Mouse (Mus musculus) left cerebral cortex, adult 18-20 months (tissue): ENCODE measurements around the gene Gpr26. TPM values are rescaled to one million over a fixed set of nuclear protein-coding genes. Genes with fewer than 3 reads are reported as not detected.

Experiments used
- DNase-seq, 2 experiments: peaks; one replicate each; pipeline ENCODE4 v3.0.0; 2021 to 2022; ENCODE audit warnings: low spot score in 2 of 2, mixed read lengths in 1 of 2
- long read RNA-seq, 2 experiments: library from polyadenylated mRNA; stranded (forward); transcript quantifications; one replicate each; pipeline ENCODE4 v2.0.0; 2021
- total RNA-seq, 2 experiments: library from RNA; stranded (reverse); gene quantifications; 2 replicates each; pipeline ENCODE4 v1.2.3; 2021

Gene Gpr26
- 100 to 1,000 TPM in 1 of 2 experiments, 10 to 100 TPM in 1; 91.1 to 111 TPM for total RNA-seq
- long read RNA-seq, experiment 1, full-length matches to known transcripts: 22 of 41 reads
- long read RNA-seq, experiment 1, partial matches to known transcripts: 0 of 41 reads
- long read RNA-seq, experiment 1, other reads (novel, unspliced or antisense): 19 of 41 reads
- long read RNA-seq, experiment 2, full-length matches to known transcripts: 16 of 32 reads
- long read RNA-seq, experiment 2, partial matches to known transcripts: 0 of 32 reads
- long read RNA-seq, experiment 2, other reads (novel, unspliced or antisense): 16 of 32 reads

DNA sequence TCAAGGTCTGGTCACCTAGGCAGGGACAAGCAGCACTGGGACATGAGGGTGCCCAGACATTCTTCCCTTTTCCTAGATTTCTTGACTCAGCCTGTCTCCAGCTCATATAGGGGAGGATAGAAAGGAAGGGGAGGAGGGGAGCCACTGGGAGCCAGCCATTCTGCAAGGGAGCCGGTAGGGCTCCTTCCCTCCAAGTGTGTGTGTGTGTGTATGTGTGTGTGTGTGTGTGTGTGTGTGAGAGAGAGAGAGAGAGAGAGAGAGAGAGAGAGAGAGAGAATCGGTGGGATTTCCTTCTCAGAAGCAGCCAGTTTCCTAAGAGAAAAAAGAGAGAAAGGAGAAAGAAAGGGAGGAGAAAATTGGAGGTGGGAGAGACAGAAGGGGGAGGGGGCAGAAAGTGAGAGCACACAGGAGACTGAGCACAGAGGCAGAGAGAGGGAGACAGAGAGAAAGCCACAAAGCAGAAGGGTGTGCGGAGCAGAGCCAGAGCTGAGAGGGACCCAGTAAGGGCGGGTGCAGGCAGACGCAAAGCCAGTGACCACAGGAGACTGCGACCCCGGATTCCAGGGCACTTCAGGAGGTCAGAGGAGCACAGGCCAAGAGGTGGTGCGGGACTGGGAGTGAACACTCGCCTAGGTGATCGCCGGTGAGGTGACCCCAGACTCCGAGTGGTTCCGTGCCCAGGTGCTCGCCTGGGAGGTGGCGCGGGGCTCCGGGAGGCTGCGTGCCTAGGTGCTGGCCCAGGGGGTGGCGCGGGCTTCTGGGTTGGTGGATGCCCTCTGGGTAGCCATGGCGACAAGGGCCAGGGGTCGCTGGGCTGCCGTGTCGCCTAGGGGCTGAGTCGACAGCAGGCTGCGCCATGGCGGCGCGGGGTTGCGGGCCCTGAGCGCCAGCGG lies at the start of gene Gpr26:
Gene Gpr26, plus strand, starts transcription at position 438 of the 893 bp plus-strand sequence.
- peak; percentile 54 to 66 for DNase-seq

GRCm38 (mm10) chr7:131917384-131917783 lies 48.9 kb upstream of the Gpr26 start:
- DNase-seq: no peak

GRCm38 (mm10) chr7:131927288-131928050 lies 38.8 kb upstream of the Gpr26 start:
- DNase-seq: no peak

DNA sequence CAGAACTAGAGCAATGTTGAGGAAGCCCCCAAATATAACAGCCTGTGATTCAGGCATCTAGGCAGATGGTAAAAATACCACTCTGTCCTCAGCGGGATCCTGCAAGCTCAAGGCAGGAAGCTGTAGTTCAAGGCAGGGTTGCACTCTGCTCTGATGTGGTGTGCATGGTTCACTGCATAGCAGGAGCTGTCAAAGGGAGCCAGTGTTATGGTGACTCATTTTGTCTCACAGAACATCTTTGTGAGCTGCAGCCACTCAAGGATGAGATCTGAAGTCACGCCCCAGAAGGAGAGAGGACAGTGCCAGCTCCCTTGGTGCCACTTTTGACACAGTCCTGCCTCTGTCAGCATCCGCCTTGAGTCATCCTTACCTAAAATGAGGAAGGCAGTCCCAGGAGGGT lies 28.6 kb upstream of the Gpr26 start:
- no peak for DNase-seq

DNA sequence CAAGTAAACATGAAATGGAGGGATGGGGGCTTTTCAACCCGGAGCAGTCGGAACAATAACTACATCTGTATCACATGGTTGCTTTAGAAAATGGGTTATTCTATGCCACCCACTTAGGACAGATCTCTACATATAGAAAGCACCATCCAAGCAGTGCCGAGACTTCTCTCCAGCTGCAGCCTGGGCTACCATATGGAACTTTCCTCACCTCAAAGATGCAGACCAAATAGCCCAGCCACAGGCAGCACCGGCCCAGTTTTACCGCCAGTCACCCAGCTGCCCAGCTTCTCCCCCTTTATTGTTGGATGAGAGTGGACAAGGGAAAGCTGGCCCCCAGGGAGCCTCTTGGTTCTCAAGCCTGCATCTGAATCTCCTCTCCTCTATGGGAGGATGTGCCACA lies 15.1 kb upstream of the Gpr26 start:
- DNase-seq: peak in 1 of 2 experiments; percentile 45

GRCm38 (mm10) chr7:131953402-131953801 lies 12.9 kb upstream of the Gpr26 start:
- DNase-seq: no peak

DNA sequence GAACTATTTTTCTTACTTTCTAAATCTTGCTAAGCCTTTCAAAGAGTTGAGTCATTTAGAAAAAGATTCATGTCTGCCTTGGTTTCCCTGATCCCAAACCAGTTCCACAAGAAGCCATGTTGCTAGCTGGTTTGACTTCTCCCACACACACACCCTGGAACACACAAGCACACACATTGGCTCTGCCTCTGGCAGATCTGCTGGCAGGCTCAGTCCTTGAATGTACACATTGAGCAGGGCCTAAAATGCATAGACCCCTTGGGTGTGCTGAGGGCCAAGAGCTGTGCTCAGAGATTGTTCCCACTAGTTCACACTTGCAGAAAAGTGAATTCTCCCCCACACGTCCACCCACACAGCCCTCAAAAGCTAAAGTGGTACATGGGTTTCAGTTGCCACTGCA lies 7.6 kb upstream of the Gpr26 start:
- DNase-seq: peak in 1 of 2 experiments; percentile 42

DNA sequence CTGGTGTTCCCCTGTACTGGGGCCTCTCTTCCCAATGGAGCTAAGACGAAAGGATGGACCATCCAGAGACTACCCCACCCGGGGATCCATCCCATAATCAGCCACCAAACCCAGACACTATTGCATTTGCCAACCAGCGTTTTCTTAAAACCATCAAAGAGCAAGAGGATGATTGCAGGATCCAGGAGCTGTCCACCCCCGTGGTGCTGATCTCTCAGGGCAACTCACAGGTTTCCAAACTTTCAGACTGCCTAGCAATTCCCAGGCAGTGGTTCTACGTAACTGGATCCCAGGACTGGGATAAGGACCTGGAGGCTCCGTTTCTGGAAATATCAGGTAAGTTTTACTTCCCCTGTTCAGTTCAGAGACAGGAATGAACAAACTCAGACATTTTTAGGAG lies 5.7 kb upstream of the Gpr26 start:
- DNase-seq: no peak

GRCm38 (mm10) chr7:131966916-131967494 lies 745 bp downstream of the Gpr26 start:
- DNase-seq: peak; percentile 32 to 57

GRCm38 (mm10) chr7:131970255-131970654 lies 4.0 kb downstream of the Gpr26 start:
- DNase-seq: peak in 1 of 2 experiments; percentile 41

DNA sequence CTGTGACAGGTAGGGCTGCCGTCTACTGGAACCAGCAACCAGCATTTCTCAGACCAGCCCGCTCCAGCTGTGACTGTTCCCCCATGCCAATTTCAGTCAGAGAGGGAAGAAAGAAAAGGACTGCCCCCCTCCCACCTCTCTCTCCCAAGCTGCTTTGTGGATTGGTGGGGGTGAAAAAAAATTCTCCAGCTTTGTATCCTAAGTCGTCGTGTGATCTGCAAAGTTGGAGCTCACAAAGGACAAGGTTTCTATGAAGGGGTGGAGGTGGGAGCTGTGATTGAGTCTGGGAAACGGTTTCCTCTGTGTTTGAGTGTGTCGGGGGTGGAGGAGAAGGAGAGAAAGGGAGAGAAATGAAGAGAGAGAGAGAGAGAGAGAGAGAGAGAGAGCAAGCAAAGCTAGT lies 9.6 kb downstream of the Gpr26 start:
- no peak for DNase-seq

GRCm38 (mm10) chr7:131978609-131979008 lies 12.3 kb downstream of the Gpr26 start:
- DNase-seq: no peak

DNA sequence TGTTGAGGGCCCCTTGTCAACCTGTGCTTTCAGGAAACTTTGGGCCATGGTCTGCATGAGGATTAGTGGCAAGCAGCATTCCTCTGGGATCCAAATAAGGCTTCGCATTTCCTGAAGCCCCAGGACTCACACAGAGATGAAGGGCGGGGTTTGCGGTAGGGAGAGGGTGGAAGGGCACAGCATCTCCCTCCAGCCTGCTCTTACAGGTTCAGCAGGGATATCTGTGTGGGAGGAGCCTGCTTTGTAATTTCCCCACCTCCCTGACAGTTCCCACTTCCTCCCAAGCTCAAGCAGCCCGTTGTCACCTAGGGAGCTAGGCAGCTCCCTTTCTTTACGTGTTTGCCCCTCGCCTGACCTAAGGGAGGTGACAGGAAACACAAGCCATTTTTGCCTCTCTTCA lies 22.8 kb downstream of the Gpr26 start:
- no peak for DNase-seq

GRCm38 (mm10) chr7:131992226-131992625 lies 26.0 kb downstream of the Gpr26 start:
- no peak for DNase-seq

- DNase-seq: no peak
Measured at GRCm38 (mm10) chr7:131992873-131993272, 26.6 kb downstream of the Gpr26 start.

DNA sequence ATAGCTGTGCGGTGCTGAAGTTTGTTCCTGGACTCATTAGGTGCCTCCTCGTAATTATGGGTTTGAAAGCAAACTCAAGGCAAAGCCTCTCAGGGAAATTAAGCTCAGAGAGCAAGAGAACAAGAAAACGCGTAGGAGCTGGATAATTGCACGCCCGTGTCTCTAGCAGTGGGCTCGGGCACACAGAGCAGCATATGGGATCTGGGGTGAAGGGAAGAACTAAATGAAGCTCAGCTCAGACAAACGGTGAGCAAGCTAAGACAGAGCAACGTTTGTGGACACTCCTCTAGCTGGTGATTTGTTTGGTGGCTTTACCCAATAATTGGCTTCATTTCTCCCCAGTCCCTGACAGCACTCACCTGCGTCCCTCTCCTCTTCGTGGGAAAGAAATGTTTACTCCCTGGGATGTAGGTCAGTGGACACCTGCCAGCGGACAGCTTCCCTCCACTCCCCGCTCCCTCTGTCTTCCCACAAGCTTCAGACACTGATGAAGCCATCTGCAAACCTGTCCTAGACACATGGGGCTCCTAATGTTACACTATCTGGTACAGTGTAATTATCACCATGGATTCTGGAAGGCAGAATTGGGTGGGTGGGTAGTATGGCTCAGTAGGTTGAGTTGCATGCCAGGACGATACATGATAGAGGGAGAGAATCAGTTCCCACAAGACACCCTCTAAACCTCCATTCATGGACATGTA lies 39.9 kb downstream of the Gpr26 start:
- DNase-seq: peak in 1 of 2 experiments; percentile 44

DNA sequence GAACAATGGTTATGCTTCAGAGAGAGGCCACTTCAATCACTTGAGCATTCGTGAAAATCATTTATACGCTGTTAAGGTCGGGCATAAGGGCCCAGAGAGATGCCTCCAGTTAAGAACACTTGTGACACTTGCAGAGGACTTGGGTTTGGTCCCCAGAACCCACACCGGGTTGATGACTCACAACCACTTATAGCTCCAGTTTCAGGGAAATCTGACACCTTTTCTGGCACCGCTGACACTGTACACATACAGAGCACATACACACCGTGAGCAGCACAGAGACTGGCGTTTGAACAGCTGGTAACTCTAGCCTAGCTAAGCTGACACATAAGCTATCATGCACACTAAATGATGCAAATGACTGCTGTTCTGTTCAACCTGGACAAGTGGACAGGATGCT lies 42.7 kb downstream of the Gpr26 start:
- no peak for DNase-seq

DNA sequence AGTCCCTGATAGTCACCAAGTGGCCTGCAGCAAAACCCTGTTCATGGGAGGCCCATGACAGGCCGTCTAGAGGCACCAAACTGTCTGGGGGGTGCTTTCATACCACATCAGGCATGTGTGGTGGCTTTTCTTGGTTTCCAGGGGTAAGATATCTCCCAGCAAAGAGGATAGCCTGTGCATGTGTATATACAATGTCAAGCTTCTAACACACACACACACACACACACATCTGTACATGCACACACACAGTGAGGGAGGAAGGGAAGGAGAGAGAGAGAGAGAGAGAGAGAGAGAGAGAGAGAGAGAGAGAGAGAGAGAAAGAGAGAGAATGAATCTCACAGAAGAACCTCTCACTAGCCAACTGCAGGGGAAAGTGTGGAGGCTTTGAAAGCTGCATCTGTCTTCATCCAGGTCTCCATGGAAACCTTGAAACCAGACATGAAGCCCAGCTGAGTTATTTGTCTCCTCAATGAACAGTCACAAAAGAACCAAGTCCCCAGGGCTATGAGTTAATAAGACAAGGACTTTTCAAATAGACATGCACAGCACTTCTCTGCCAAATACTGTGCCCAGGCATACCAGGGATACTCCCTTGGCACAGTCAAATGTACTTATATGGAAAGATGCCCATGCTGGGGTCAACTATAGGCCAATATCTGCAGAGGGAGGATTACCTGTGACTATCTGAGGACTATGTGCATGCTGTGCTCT lies 46.9 kb downstream of the Gpr26 start:
- no peak for DNase-seq

DNA sequence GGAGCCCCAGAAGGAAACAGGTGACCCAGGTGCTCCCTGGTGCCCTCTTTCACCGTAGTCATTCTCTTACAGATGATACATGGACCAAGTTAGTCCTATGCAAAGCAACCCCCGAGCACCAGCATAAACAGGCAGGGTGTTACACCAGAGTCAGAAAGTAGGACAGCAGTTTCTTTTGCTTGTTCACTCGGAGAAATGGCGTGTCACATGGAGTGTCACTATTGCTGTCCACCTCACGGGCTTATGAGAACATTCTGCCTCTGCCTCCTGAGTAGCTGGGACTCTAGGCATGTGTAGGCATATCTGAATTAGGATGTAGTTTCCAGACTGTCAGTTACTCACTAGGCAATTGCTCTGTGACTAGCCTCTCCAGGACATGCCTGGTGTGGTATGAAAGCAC lies 47.7 kb downstream of the Gpr26 start:
- no peak for DNase-seq

DNA sequence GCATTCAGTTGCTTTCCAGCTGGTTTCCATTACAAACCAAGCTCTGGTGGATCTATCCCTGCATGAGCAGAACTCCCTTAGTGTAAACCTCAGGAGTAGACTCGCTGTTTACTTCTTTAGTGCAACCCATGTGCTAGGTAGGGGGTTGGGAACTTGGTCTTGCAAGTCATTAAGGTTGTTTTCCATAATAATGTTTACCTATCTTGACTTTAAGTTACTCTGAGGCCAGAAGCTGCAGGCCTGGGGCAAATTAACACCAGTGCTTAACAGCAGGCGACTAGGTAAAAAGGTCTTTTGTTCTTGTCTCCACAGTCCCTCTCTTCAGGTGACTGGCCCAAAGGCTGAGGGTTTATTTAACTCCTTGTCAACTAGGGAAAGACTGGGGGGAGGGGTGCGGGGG lies 48.9 kb downstream of the Gpr26 start:
- no peak for DNase-seq
